In the genomic region with DNA sequence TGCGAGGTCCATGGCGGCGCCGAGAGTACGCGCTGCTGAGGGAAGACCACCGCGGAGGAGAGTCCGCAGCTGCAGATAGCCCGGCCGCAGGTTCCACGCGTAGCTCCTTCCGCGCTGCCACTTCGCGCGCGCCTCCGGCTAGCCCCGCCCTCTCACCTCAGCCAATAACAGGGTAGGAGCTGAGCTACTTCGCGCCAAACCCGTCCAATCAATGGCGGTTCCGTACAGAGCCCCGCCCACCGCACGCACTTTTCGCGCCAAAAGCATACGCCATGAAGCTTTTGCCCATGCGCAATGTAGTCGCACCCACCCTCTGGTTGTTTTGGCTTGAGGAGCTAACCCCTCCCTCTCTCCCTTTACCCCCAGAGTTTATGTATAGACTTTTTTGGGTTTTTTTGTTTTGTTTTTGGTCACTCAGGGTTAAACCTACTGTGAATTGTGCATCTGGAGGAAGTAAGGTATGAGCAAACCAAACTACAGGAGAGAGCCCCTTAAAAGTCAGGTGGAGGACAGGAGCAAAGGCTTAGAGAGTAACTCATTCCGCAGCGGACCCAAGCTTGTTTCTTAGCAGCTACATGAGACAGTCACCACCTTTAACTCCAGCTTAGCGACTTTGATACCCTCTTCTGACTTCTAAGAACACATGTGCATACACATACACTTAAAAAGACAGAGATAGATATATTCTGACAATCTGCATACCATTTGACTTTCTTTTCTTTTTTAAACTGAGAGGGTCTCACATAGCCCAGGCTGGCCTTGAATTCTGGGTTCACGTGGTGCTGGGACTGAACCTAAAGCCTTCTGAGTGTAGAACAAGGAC, we compare ENCODE assay signal across 8 mouse cellular contexts. TPM values are rescaled to one million over a fixed set of nuclear protein-coding genes. Genes with fewer than 3 reads are reported as not detected.
DNase-seq lines count a peak whose midpoint lies in the region; ATAC-seq lines count a peak whose summit lies in the region.

A gene (minus strand): TSS at position 111 of the 823 bp plus-strand sequence.

- H3K27ac ChIP-seq in hindbrain, embryonic 11.5 days (ENCODE audit: low read depth, low read length), result peak within 1 kb of the TSS; percentile 65

- 2% methylated on average over 38 of the region's 38 CpGs for WGBS in hindbrain, embryonic 11.5 days

- 0 out of 2 replicates have a peak, but pooled peaks cover 3% of the 10 kb centered on the region for H3K36me3 ChIP-seq in hindbrain, embryonic 11.5 days (ENCODE audit: control insufficient read depth, insufficient read depth, low read length)

- DNase-seq in Muller cell, postnatal 12 days (ENCODE audit: inconsistent ontology term), result peak; percentile 95
- DNase-seq in cerebellum, adult 9-11 months, result peak; percentile 93
- DNase-seq in frontal cortex, adult 2 months (ENCODE audit: extremely low spot score in 1 of 2, low spot score in 1 of 2), result peak; percentile 90 to 95
- peak; percentile 96 for DNase-seq in hindbrain, embryonic 11.5 days (ENCODE audit: low spot score)
- peak; percentile 92 to 94 for DNase-seq in layer of hippocampus, postnatal 10 days (ENCODE audit: low spot score in 2 of 2)
- peak; percentile 97 for DNase-seq in lung, postnatal 10 days
- peak; percentile 91 for DNase-seq in ovary, postnatal 36 days (ENCODE audit: low spot score)
- peak; percentile 96 for DNase-seq in thymus, postnatal 25 days

- peak within 1 kb of the TSS; percentile 86 for H3K4me3 ChIP-seq in hindbrain, embryonic 11.5 days (ENCODE audit: low read depth, low read length)

- H3K4me1 ChIP-seq in hindbrain, embryonic 11.5 days (replicated peaks; ENCODE audit: control insufficient read depth, insufficient read depth, low read length), result 0 out of 2 replicates have a peak, but pooled peaks cover 2% of the 10 kb centered on the region

- H3K4me2 ChIP-seq in hindbrain, embryonic 11.5 days (replicated peaks; ENCODE audit: low read depth, low read length), result peak within 1 kb of the TSS; percentile 84

- ATAC-seq in hindbrain, embryonic 11.5 days (ENCODE audit: low FRiP score), result peak; percentile 99

- H3K9me3 ChIP-seq in hindbrain, embryonic 11.5 days (ENCODE audit: control insufficient read depth, low read length), result no peaks in the 10 kb centered on the region

- peak within 1 kb of the TSS; percentile 85 for H3K9ac ChIP-seq in hindbrain, embryonic 11.5 days (ENCODE audit: low read depth, low read length)

- no peaks in the 10 kb centered on the region for H3K27me3 ChIP-seq in hindbrain, embryonic 11.5 days (ENCODE audit: control insufficient read depth, insufficient read depth, low read length)

RNA-seq across cellular contexts. Expression of the gene that starts here (rescaled TPM):
- polyA plus RNA-seq in frontal cortex, adult 2 months (2012; rRNA removed), result 8.9 and 11.2 TPM in 2 replicates
- 257 and 285 TPM in 2 replicates for polyA plus RNA-seq in hindbrain, embryonic 11.5 days (2014; fragmentation: Nextera tagmentation; extraction: Ambion mirVana)
- total RNA-seq in layer of hippocampus, postnatal 10 days (2021), result 10 to 100 TPM; 18.6 to 20.6 TPM

Comparison
In these comparisons a context has a peak if more than half of its experiments do, and no peak if none do; other contexts are left out.
1. Peak in every context shown above with its lines: DNase-seq, ATAC-seq, H3K4me3 ChIP-seq and H3K27ac ChIP-seq.
2. RNA of the gene that starts here (polyA plus RNA-seq): 257 to 285 TPM in hindbrain, embryonic 11.5 days; 8.9 to 11.2 TPM in frontal cortex, adult 2 months; every median in the first group is over 10 times any median in the second.